Mouse (Mus musculus) neural tube, embryonic 13.5 days (tissue): Measurements from ENCODE around the gene Raver2. TPM values are rescaled to one million over a fixed set of nuclear protein-coding genes. Genes with fewer than 3 reads are reported as not detected.
A peak's percentile ranks its signal among the peaks of the same experiment; 100 is the strongest.
"Not testable (repeated sequence)": the region's sequence is repeated elsewhere in the genome, so short reads cannot be mapped to it uniquely, and the experiment has no call there.

Source experiments
- ATAC-seq: fragments of 200-750 bp; cut with Nextera tagmentation; 2 replicates; pipeline ENCODE4 v1.8.0; 2017; ENCODE audit warnings: low read depth, mild to moderate bottlenecking, moderate TSS enrichment, moderate library complexity
- H3K27ac ChIP-seq: fragments of 300-500 bp; sonication (generic); replicated peaks from 2 replicates; pipeline ENCODE4 v1.5.1; 2015; ENCODE audit warnings: moderate library complexity, mild to moderate bottlenecking, inconsistent platforms
- H3K27me3 ChIP-seq: fragments of 300-500 bp; sonication (generic); 2 replicates; pipeline ENCODE4 v1.6.1; 2015; ENCODE audit warnings: mild to moderate bottlenecking, inconsistent platforms
- H3K36me3 ChIP-seq: fragments of 300-500 bp; sonication (generic); 2 replicates; pipeline ENCODE4 v1.6.1; 2015; ENCODE audit warnings: mild to moderate bottlenecking, inconsistent platforms
- H3K4me1 ChIP-seq: fragments of 300-500 bp; sonication (generic); replicated peaks from 2 replicates; pipeline ENCODE4 v1.6.1; 2015; ENCODE audit warnings: inconsistent platforms
- H3K4me2 ChIP-seq: fragments of 300-500 bp; sonication (generic); 2 replicates; pipeline ENCODE4 v1.6.1; 2015; ENCODE audit warnings: inconsistent platforms, mild to moderate bottlenecking, moderate library complexity
- H3K4me3 ChIP-seq: fragments of 300-500 bp; sonication (generic); 2 replicates; pipeline ENCODE4 v1.5.1; 2015; ENCODE audit warnings: mild to moderate bottlenecking, inconsistent platforms
- H3K9ac ChIP-seq: fragments of 300-500 bp; sonication (generic); 2 replicates; pipeline ENCODE4 v1.6.1; 2015; ENCODE audit warnings: moderate library complexity, mild to moderate bottlenecking, inconsistent platforms
- H3K9me3 ChIP-seq: fragments of 300-500 bp; sonication (generic); 2 replicates; pipeline ENCODE4 v1.6.1; 2016; ENCODE audit warnings: inconsistent platforms
- WGBS: fragments of 180-500 bp; shearing (Covaris S2); methylation state at CpG from one replicate; pipeline ENCODE4 v1.1.7; 2015; 5-methylcytosine and 5-hydroxymethylcytosine counted together
- polyA plus RNA-seq: library from polyadenylated mRNA; unstranded; fragments of >200 nt; fragmentation: Nextera tagmentation; extraction: Ambion mirVana; gene quantifications from 2 replicates; pipeline ENCODE4 v1.2.1, GENCODE M21; 2015

The Raver2 gene
- polyA plus RNA-seq, 1 experiment from 2014 or later = 7.7 TPM

GRCm38 (mm10) chr4:101069154-101069971 is 580 bp downstream of the Raver2 start:
- Histone ChIP-seq H3K4me2 (peak overlapping the region; percentile 92), H3K36me3 (no peaks in the 10 kb centered on the region), H3K4me3 (peak overlapping the region; percentile 77), H3K27ac (no peak overlapping the region; the same call in 1 of the 2 replicates), H3K9me3 (no peaks in the 10 kb centered on the region), H3K27me3 (no peaks in the 10 kb centered on the region; the same call in 1 of the 2 replicates), H3K9ac (peak overlapping the region; percentile 82), H3K4me1 (peaks cover 11% of the 10 kb centered on the region)
- peak; percentile 85 for ATAC-seq
- under 1% methylated on average over 55 of the region's 55 CpGs for WGBS

- 86% methylated on average over 4 of the region's 4 CpGs for WGBS
- no peak for ATAC-seq
- Histone ChIP-seq H3K4me1 (peaks cover 11% of the 10 kb centered on the region), H3K27ac (no peak overlapping the region), H3K4me3 (no peak overlapping the region), H3K4me2 (no peak overlapping the region), H3K36me3 (no peaks in the 10 kb centered on the region), H3K27me3 (no peaks in the 10 kb centered on the region; the same call in 1 of the 2 replicates), H3K9me3 (no peaks in the 10 kb centered on the region), H3K9ac (no peak overlapping the region)
Measured at GRCm38 (mm10) chr4:101071570-101071969, 2.8 kb downstream of the Raver2 start.

GRCm38 (mm10) chr4:101076425-101076824 is 7.6 kb downstream of the Raver2 start:
- Histone ChIP-seq H3K27me3 (no peaks in the 10 kb centered on the region; the same call in 1 of the 2 replicates), H3K4me3 (no peak overlapping the region), H3K4me1 (no peaks in the 10 kb centered on the region), H3K9me3 (no peaks in the 10 kb centered on the region), H3K27ac (no peak overlapping the region), H3K9ac (no peak overlapping the region), H3K36me3 (no peaks in the 10 kb centered on the region), H3K4me2 (no peak overlapping the region)
- 72% methylated on average over 3 of the region's 3 CpGs for WGBS
- ATAC-seq = no peak

- Histone ChIP-seq H3K4me2 (no peak overlapping the region), H3K36me3 (no peaks in the 10 kb centered on the region), H3K27me3 (no peaks in the 10 kb centered on the region), H3K9ac (no peak overlapping the region), H3K4me1 (peaks cover 10% of the 10 kb centered on the region), H3K27ac (no peak overlapping the region), H3K4me3 (no peak overlapping the region), H3K9me3 (no peaks in the 10 kb centered on the region; the same call in 1 of the 2 replicates)
- ATAC-seq = no peak
- 83% methylated on average over 3 of the region's 3 CpGs for WGBS
Measured at GRCm38 (mm10) chr4:101080016-101080415, 11.2 kb downstream of the Raver2 start.

GRCm38 (mm10) chr4:101082176-101082888 is 13.5 kb downstream of the Raver2 start:
- Histone ChIP-seq H3K4me1 (peaks cover 10% of the 10 kb centered on the region), H3K36me3 (no peaks in the 10 kb centered on the region), H3K27ac (peak overlapping the region; percentile 14; the same call in 1 of the 2 replicates), H3K4me3 (no peak overlapping the region), H3K4me2 (peak overlapping the region; percentile 21), H3K27me3 (no peaks in the 10 kb centered on the region), H3K9me3 (no peaks in the 10 kb centered on the region; the same call in 1 of the 2 replicates), H3K9ac (no peak overlapping the region)
- 18% methylated on average over 17 of the region's 17 CpGs for WGBS
- peak; percentile 59; the same call in 1 of the 2 replicates for ATAC-seq

GRCm38 (mm10) chr4:101084863-101085262 is 16.1 kb downstream of the Raver2 start:
- Histone ChIP-seq H3K9me3 (no peaks in the 10 kb centered on the region; the same call in 1 of the 2 replicates), H3K36me3 (no peaks in the 10 kb centered on the region), H3K4me2 (no peak overlapping the region), H3K27ac (no peak overlapping the region), H3K4me1 (peaks cover 10% of the 10 kb centered on the region), H3K9ac (no peak overlapping the region), H3K4me3 (no peak overlapping the region), H3K27me3 (no peaks in the 10 kb centered on the region)
- WGBS = 92% methylated on average over 4 of the region's 4 CpGs
- no peak for ATAC-seq

GRCm38 (mm10) chr4:101086040-101086439 is 17.3 kb downstream of the Raver2 start:
- WGBS = 98% methylated on average over 3 of the region's 3 CpGs
- Histone ChIP-seq H3K4me1 (peaks cover 10% of the 10 kb centered on the region), H3K27me3 (no peaks in the 10 kb centered on the region), H3K9ac (no peak overlapping the region), H3K36me3 (no peaks in the 10 kb centered on the region), H3K9me3 (no peaks in the 10 kb centered on the region; the same call in 1 of the 2 replicates), H3K4me3 (no peak overlapping the region), H3K4me2 (no peak overlapping the region), H3K27ac (no peak overlapping the region)
- no peak for ATAC-seq

- WGBS = 36% methylated on average over 1 of the region's 1 CpGs
- no peak overlapping the region for H3K27ac ChIP-seq
- no peaks in the 10 kb centered on the region for H3K27me3 ChIP-seq
- H3K9me3 ChIP-seq = no peaks in the 10 kb centered on the region; the same call in 1 of the 2 replicates
- peaks cover 3% of the 10 kb centered on the region for H3K4me1 ChIP-seq
- H3K4me2 ChIP-seq = no peak overlapping the region
- H3K9ac ChIP-seq = no peak overlapping the region
- H3K36me3 ChIP-seq = no peaks in the 10 kb centered on the region
- ATAC-seq = no peak
- no peak overlapping the region for H3K4me3 ChIP-seq
Measured at GRCm38 (mm10) chr4:101087721-101088120, 18.9 kb downstream of the Raver2 start.

- not testable (repeated sequence) for H3K36me3 ChIP-seq, H3K9ac ChIP-seq, H3K4me1 ChIP-seq, H3K9me3 ChIP-seq, H3K27ac ChIP-seq, H3K27me3 ChIP-seq, H3K4me3 ChIP-seq, ATAC-seq, H3K4me2 ChIP-seq
- WGBS = 99% methylated on average over 3 of the region's 3 CpGs
Measured at GRCm38 (mm10) chr4:101090630-101091029, 21.8 kb downstream of the Raver2 start.

- ATAC-seq = no peak
- no peaks in the 10 kb centered on the region for H3K27me3 ChIP-seq
- 83% methylated on average over 10 of the region's 10 CpGs for WGBS
- H3K9me3 ChIP-seq = no peaks in the 10 kb centered on the region
- peak overlapping the region; percentile 18; the same call in 1 of the 2 replicates for H3K27ac ChIP-seq
- H3K4me3 ChIP-seq = no peak overlapping the region
- no peak overlapping the region for H3K4me2 ChIP-seq
- H3K9ac ChIP-seq = no peak overlapping the region
- 0 out of 2 replicates have a peak, but pooled peaks cover 5% of the 10 kb centered on the region for H3K4me1 ChIP-seq
- no peaks in the 10 kb centered on the region for H3K36me3 ChIP-seq
Measured at GRCm38 (mm10) chr4:101093292-101093691, 24.5 kb downstream of the Raver2 start.

- H3K9me3 ChIP-seq = peaks cover 8% of the 10 kb centered on the region; the same call in 1 of the 2 replicates
- peaks cover 27% of the 10 kb centered on the region for H3K36me3 ChIP-seq
- no peak overlapping the region for H3K9ac ChIP-seq
- no peak overlapping the region for H3K4me2 ChIP-seq
- ATAC-seq = no peak
- H3K4me3 ChIP-seq = no peak overlapping the region
- WGBS = 90% methylated on average over 12 of the region's 12 CpGs
- no peak overlapping the region for H3K27ac ChIP-seq
- no peaks in the 10 kb centered on the region for H3K4me1 ChIP-seq
- H3K27me3 ChIP-seq = no peaks in the 10 kb centered on the region
Measured at GRCm38 (mm10) chr4:101107122-101107521, 38.3 kb downstream of the Raver2 start.

GRCm38 (mm10) chr4:101121002-101121401 is 52.2 kb downstream of the Raver2 start:
- WGBS = 92% methylated on average over 7 of the region's 7 CpGs
- Histone ChIP-seq H3K9me3 (no peaks in the 10 kb centered on the region), H3K27ac (no peak overlapping the region), H3K4me1 (no peaks in the 10 kb centered on the region), H3K4me2 (no peak overlapping the region), H3K4me3 (no peak overlapping the region), H3K9ac (no peak overlapping the region), H3K27me3 (no peaks in the 10 kb centered on the region), H3K36me3 (peaks cover 10% of the 10 kb centered on the region)
- no peak for ATAC-seq
